In genomic region chr12:46816291-46816690, GRCm38 (mm10) we compare ENCODE assay signal across 15 mouse cellular contexts. TPM values are rescaled to one million over a fixed set of nuclear protein-coding genes. Genes with fewer than 3 reads are reported as not detected.
A peak's percentile ranks its signal among the peaks of the same experiment; 100 is the strongest.
DNase-seq lines count a peak whose midpoint lies in the region; ATAC-seq lines count a peak whose summit lies in the region.
"Had no signal": no experiment of that assay in that cellular context is flagged by ENCODE, and none has a peak within 500 bp of the region (broad histone marks: within the 10 kb centered on the region; RNA-seq: fewer than 3 reads in every experiment).

No protein-coding gene starts in this region.

- 52% methylated on average over 3 of the region's 3 CpGs for WGBS in neural tube, embryonic 11.5 days
- WGBS in hindbrain, embryonic 11.5 days: 39% methylated on average over 3 of the region's 3 CpGs
- 9% methylated on average over 3 of the region's 3 CpGs for WGBS in midbrain, embryonic 14.5 days

- no peaks in the 10 kb centered on the region for H3K4me1 ChIP-seq in neural tube, embryonic 11.5 days (ENCODE audit: control insufficient read depth, insufficient read depth, low read length)
- H3K4me1 ChIP-seq in hindbrain, embryonic 11.5 days (replicated peaks; ENCODE audit: control insufficient read depth, insufficient read depth, low read length): no peaks in the 10 kb centered on the region
- peaks cover 3% of the 10 kb centered on the region for H3K4me1 ChIP-seq in midbrain, embryonic 14.5 days (ENCODE audit: control insufficient read depth, insufficient read depth, low read length)
- H3K4me1 ChIP-seq: heart, embryonic 12.5 days had no signal

- DNase-seq in neural tube, embryonic 11.5 days (ENCODE audit: low spot score): no peak
- no peak for DNase-seq in neural tube, embryonic 10.5 days (ENCODE audit: extremely low spot score, low spot score)
- DNase-seq in hindbrain, embryonic 11.5 days (ENCODE audit: low spot score): peak; percentile 35
- DNase-seq in midbrain, embryonic 14.5 days: peak; percentile 65
- DNase-seq in frontal cortex, postnatal 14 days (ENCODE audit: low spot score in 2 of 2): no peak
- no peak for DNase-seq in kidney, postnatal 14 days
- DNase-seq: adrenal gland, postnatal 10 days; kidney, postnatal 10 days; liver, embryonic 13.5 days; lung, postnatal 14 days had no signal

- peak overlapping the region; percentile 30; the same call in 1 of the 2 replicates for H3K9ac ChIP-seq in neural tube, embryonic 11.5 days (ENCODE audit: low read length)
- no peak overlapping the region for H3K9ac ChIP-seq in hindbrain, embryonic 11.5 days (ENCODE audit: low read depth, low read length)
- peak overlapping the region; percentile 99 for H3K9ac ChIP-seq in midbrain, embryonic 14.5 days (replicated peaks; ENCODE audit: low read length)
- H3K9ac ChIP-seq: embryonic facial prominence, embryonic 13.5 days; heart, embryonic 12.5 days; liver, embryonic 13.5 days had no signal

- H3K27me3 ChIP-seq in neural tube, embryonic 11.5 days (ENCODE audit: control insufficient read depth, insufficient read depth, low read length): no peaks in the 10 kb centered on the region
- H3K27me3 ChIP-seq in hindbrain, embryonic 11.5 days (ENCODE audit: control insufficient read depth, insufficient read depth, low read length): no peaks in the 10 kb centered on the region
- H3K27me3 ChIP-seq in midbrain, embryonic 14.5 days (ENCODE audit: control insufficient read depth, insufficient read depth, low read length): no peaks in the 10 kb centered on the region
- H3K27me3 ChIP-seq: heart, embryonic 12.5 days had no signal

- no peaks in the 10 kb centered on the region for H3K36me3 ChIP-seq in neural tube, embryonic 11.5 days (ENCODE audit: control insufficient read depth, insufficient read depth, low read length)
- no peaks in the 10 kb centered on the region for H3K36me3 ChIP-seq in hindbrain, embryonic 11.5 days (ENCODE audit: control insufficient read depth, insufficient read depth, low read length)
- no peaks in the 10 kb centered on the region for H3K36me3 ChIP-seq in midbrain, embryonic 14.5 days (ENCODE audit: control insufficient read depth, insufficient read depth, low read length)
- H3K36me3 ChIP-seq: embryonic facial prominence, embryonic 13.5 days; heart, embryonic 12.5 days; liver, embryonic 13.5 days had no signal

- ATAC-seq in neural tube, embryonic 11.5 days (ENCODE audit: insufficient read depth, low FRiP score, low TSS enrichment): no peak
- no peak for ATAC-seq in hindbrain, embryonic 11.5 days (ENCODE audit: low FRiP score)
- ATAC-seq in midbrain, embryonic 14.5 days (ENCODE audit: low FRiP score, low TSS enrichment): no peak
- no peak for ATAC-seq in inflammation-experienced regulatory T-cells, adult 6 months
- ATAC-seq: Patski had no signal

- peak overlapping the region; percentile 63 for H3K4me2 ChIP-seq in neural tube, embryonic 11.5 days (ENCODE audit: low read depth)
- peak overlapping the region; percentile 46 for H3K4me2 ChIP-seq in hindbrain, embryonic 11.5 days (replicated peaks; ENCODE audit: low read depth, low read length)
- peak overlapping the region; percentile 73 for H3K4me2 ChIP-seq in midbrain, embryonic 14.5 days (ENCODE audit: low read length)
- H3K4me2 ChIP-seq: heart, embryonic 12.5 days; liver, embryonic 13.5 days had no signal

- peak overlapping the region; percentile 83 for H3K4me3 ChIP-seq in neural tube, embryonic 11.5 days (ENCODE audit: low read depth, low read length)
- H3K4me3 ChIP-seq in hindbrain, embryonic 11.5 days (ENCODE audit: low read depth, low read length): peak overlapping the region; percentile 85
- H3K4me3 ChIP-seq in midbrain, embryonic 14.5 days (replicated peaks; ENCODE audit: low read depth, low read length): peak overlapping the region; percentile 73
- H3K4me3 ChIP-seq: heart, embryonic 12.5 days; liver, embryonic 13.5 days; myocyte had no signal

- H3K9me3 ChIP-seq in neural tube, embryonic 11.5 days (ENCODE audit: control insufficient read depth, low read length): no peaks in the 10 kb centered on the region
- H3K9me3 ChIP-seq in hindbrain, embryonic 11.5 days (ENCODE audit: control insufficient read depth, low read length): no peaks in the 10 kb centered on the region
- H3K9me3 ChIP-seq in midbrain, embryonic 14.5 days (ENCODE audit: control insufficient read depth, low read length): no peaks in the 10 kb centered on the region
- H3K9me3 ChIP-seq: embryonic facial prominence, embryonic 13.5 days; heart, embryonic 12.5 days; liver, embryonic 13.5 days had no signal

- H3K27ac ChIP-seq in neural tube, embryonic 11.5 days (ENCODE audit: low read depth, low read length): peak overlapping the region; percentile 50; the same call in 1 of the 2 replicates
- H3K27ac ChIP-seq in hindbrain, embryonic 11.5 days (ENCODE audit: low read depth, low read length): peak overlapping the region; percentile 48; the same call in 1 of the 2 replicates
- peak overlapping the region; percentile 100 for H3K27ac ChIP-seq in midbrain, embryonic 14.5 days (replicated peaks; ENCODE audit: low read depth, low read length)
- H3K27ac ChIP-seq: embryonic facial prominence, embryonic 13.5 days; liver, embryonic 13.5 days had no signal

RNA-seq across cellular contexts. Expression of gene Nova1, which starts 2.4 kb away (rescaled TPM):
- 35.5 and 37.0 TPM in 2 replicates for polyA plus RNA-seq in neural tube, embryonic 11.5 days (2014; fragmentation: Nextera tagmentation; extraction: Ambion mirVana)
- 26.5 and 31.0 TPM in 2 replicates for polyA plus RNA-seq in hindbrain, embryonic 11.5 days (2014; fragmentation: Nextera tagmentation; extraction: Ambion mirVana)
- polyA plus RNA-seq in midbrain, embryonic 14.5 days (2014; fragmentation: Nextera tagmentation; extraction: Ambion mirVana): 147 and 148 TPM in 2 replicates
- polyA plus RNA-seq in inflammation-experienced regulatory T-cells, adult 6 months (2017; shearing (Covaris generic)): under 1 TPM in 1 of 3 experiments, not detected in 2; 0.04 TPM
- polyA plus RNA-seq: myocyte had no signal

Comparison
In these comparisons a context has a peak if more than half of its experiments do, and no peak if none do; other contexts are left out.
1. DNase-seq: peak in hindbrain, embryonic 11.5 days (single experiment) and midbrain, embryonic 14.5 days (single experiment); none in neural tube, embryonic 11.5 days (single experiment), neural tube, embryonic 10.5 days (single experiment), frontal cortex, postnatal 14 days (0 of 2) and kidney, postnatal 14 days (single experiment).
2. H3K27ac ChIP-seq: peak in every context shown above with its lines; median percentile 100 in midbrain, embryonic 14.5 days; 50 in neural tube, embryonic 11.5 days; 48 in hindbrain, embryonic 11.5 days.
3. RNA of gene Nova1, which starts 2.4 kb away (polyA plus RNA-seq): 147 to 148 TPM in midbrain, embryonic 14.5 days, 35.5 to 37.0 TPM in neural tube, embryonic 11.5 days and 26.5 to 31.0 TPM in hindbrain, embryonic 11.5 days; 0.04 TPM in inflammation-experienced regulatory T-cells, adult 6 months; every median in the first group is over 10 times any median in the second.
4. Peak in every context shown above with its lines, with median percentiles within 50 percentile points of each other: H3K4me2 ChIP-seq and H3K4me3 ChIP-seq.